Mouse (Mus musculus) heart, embryonic 16.5 days (tissue): ENCODE measurements at regions not wholly inside any gene's neighbourhood (a gene's known extent, or its start where the extent isn't known, plus 50 kb on each side); places are given as distances from the start of the nearest gene placed in this dataset.
"Not testable (repeated sequence)": the region's sequence is repeated elsewhere in the genome, so short reads cannot be mapped to it uniquely, and the experiment has no call there.

Experiments used
- ATAC-seq: fragments of 200-750 bp; cut with Nextera tagmentation; replicated peaks from 2 replicates; pipeline ENCODE4 v1.8.0; 2017; ENCODE audit warnings: moderate number of reproducible peaks; ENCODE audit not compliant: insufficient read depth, low FRiP score; ENCODE audit errors: extremely low read depth
- H3K27ac ChIP-seq: fragments of 300-500 bp; sonication (generic); 2 replicates; pipeline ENCODE4 v1.5.1; 2014; ENCODE audit warnings: mild to moderate bottlenecking, low read length, control low read depth, moderate library complexity
- H3K27me3 ChIP-seq: fragments of 300-500 bp; sonication (generic); 2 replicates; pipeline ENCODE4 v1.6.1; 2014; ENCODE audit warnings: low read length, mixed read lengths; ENCODE audit not compliant: control insufficient read depth, insufficient read depth
- H3K36me3 ChIP-seq: fragments of 300-500 bp; sonication (generic); 2 replicates; pipeline ENCODE4 v1.6.1; 2014; ENCODE audit not compliant: control insufficient read depth, insufficient read depth
- H3K4me1 ChIP-seq: fragments of 300-500 bp; sonication (generic); 2 replicates; pipeline ENCODE4 v1.6.1; 2014; ENCODE audit warnings: low read length, mixed read lengths; ENCODE audit not compliant: control insufficient read depth, insufficient read depth
- H3K4me2 ChIP-seq: fragments of 300-500 bp; sonication (generic); 2 replicates; pipeline ENCODE4 v1.6.1; 2014; ENCODE audit warnings: low read depth, mild to moderate bottlenecking, control low read depth, low read length
- H3K4me3 ChIP-seq: fragments of 300-500 bp; sonication (generic); 2 replicates; pipeline ENCODE4 v1.5.1; 2014; ENCODE audit warnings: mild to moderate bottlenecking, control low read depth, low read length
- H3K9ac ChIP-seq: fragments of 300-500 bp; sonication (generic); 2 replicates; pipeline ENCODE4 v1.6.1; 2014; ENCODE audit warnings: low read length, control low read depth
- H3K9me3 ChIP-seq: fragments of 300-500 bp; sonication (generic); replicated peaks from 2 replicates; pipeline ENCODE4 v1.6.1; 2016; ENCODE audit warnings: low read length; ENCODE audit not compliant: control insufficient read depth
- WGBS: fragments of 180-500 bp; shearing (Covaris S2); extraction: QIAGEN DNeasy Blood & Tissue Kit; methylation state at CpG from one replicate; pipeline ENCODE4 v1.1.7; 2014; 5-methylcytosine and 5-hydroxymethylcytosine counted together

DNA sequence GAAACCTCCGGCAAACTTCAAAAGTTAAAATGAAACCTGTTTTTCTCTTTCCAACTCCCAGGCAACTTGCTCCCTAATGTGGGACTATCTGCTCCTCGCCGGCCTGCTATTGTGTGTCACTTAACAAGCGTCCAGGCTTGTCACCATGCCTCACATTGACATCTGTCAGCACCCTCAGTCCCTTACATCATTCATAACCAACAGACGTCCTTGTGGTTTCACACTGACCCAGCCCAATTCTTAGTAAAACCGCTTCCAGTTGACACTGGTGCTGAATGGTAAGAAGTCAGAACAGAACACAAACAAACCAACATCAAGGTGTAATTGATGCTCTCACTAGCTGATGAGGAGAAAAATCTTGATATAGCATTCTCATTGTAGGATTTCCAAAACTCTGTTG lies 85.8 kb upstream of the Ifngr1 start:
- no peak overlapping the region for H3K27ac ChIP-seq
- no peaks in the 10 kb centered on the region for H3K9me3 ChIP-seq
- no peaks in the 10 kb centered on the region for H3K4me1 ChIP-seq
- H3K27me3 ChIP-seq = no peaks in the 10 kb centered on the region
- H3K4me2 ChIP-seq = no peak overlapping the region
- H3K9ac ChIP-seq = no peak overlapping the region
- ATAC-seq = no peak
- 43% methylated on average over 6 of the region's 6 CpGs for WGBS
- H3K36me3 ChIP-seq = no peaks in the 10 kb centered on the region
- no peak overlapping the region for H3K4me3 ChIP-seq

DNA sequence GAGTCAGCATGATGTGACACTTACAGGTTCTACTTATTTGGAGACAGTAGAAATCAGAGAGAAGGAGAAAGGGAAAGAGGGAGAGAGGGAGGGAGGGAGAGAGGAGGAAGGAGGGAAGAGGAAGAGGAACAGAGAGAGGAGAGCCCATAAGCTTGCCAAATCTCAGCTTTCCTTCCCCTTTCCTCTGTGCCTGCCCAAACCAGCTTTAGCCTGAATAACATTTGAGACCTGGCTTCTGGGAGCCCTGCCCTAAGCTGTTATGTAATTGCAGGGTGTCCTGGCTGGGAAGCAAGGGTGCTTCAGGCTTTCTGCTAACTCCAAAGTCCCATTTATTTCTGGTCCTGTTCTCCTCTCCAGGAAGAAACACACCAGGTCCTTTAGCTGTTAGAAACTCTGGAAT lies 85.3 kb upstream of the Ifngr1 start:
- Histone ChIP-seq H3K4me1 (no peaks in the 10 kb centered on the region), H3K9ac (no peak overlapping the region), H3K27me3 (no peaks in the 10 kb centered on the region), H3K36me3 (no peaks in the 10 kb centered on the region), H3K4me2 (no peak overlapping the region), H3K9me3 (no peaks in the 10 kb centered on the region), H3K27ac (no peak overlapping the region), H3K4me3 (no peak overlapping the region)
- no peak for ATAC-seq

DNA sequence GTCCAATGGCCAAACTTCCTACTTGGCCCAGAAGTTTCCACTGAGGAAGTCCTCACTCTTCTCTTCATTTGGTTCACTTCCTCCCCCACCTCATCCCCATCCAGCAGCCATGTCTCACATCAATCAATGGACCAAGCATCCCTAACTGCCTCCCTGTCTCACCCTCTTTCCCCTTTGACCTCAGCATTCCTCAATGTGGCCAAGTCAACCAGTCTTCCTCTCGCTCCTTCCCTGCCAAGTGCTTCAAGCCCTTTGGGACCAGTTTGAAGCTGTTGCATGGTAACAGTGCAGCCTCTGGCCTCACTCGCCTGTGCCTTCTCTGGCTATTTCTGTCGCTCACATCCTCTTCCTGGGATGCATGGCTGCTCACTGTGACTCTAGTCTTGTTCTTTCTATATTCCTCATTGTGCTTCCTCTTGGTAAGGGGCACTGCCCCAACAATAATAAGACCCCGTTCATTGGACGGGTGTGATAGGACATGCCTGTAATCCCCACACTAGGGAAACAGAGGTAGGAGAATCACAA lies 83.5 kb upstream of the Ifngr1 start:
- H3K9ac ChIP-seq = no peak overlapping the region
- H3K4me1 ChIP-seq = no peaks in the 10 kb centered on the region
- no peaks in the 10 kb centered on the region for H3K36me3 ChIP-seq
- H3K4me2 ChIP-seq = no peak overlapping the region
- no peak overlapping the region for H3K4me3 ChIP-seq
- no peaks in the 10 kb centered on the region for H3K27me3 ChIP-seq
- no peak for ATAC-seq
- no peak overlapping the region for H3K27ac ChIP-seq
- H3K9me3 ChIP-seq = no peaks in the 10 kb centered on the region
- 57% methylated on average over 5 of the region's 5 CpGs for WGBS

DNA sequence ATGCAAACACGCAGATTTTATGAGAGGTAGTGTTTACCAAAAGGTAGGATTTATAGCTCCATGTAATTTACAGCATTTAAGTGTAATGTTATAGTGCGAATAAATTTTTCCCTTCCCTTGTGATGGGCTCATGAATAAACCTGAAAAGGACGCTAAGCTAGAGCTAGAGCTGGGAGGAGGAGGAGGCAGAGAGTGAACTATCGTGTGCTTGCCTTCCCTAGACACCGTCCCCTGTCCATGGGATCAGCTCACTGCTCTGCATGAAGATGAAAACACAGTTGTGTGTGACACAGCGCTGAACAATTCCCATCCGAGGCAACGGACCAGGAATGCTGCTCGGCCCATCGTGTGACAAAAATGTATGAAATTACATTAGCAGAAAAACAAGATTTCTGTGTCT lies 81.7 kb upstream of the Ifngr1 start:
- Histone ChIP-seq H3K27me3 (no peaks in the 10 kb centered on the region), H3K4me3 (no peak overlapping the region), H3K4me1 (no peaks in the 10 kb centered on the region), H3K9ac (no peak overlapping the region), H3K36me3 (no peaks in the 10 kb centered on the region), H3K4me2 (no peak overlapping the region), H3K27ac (no peak overlapping the region), H3K9me3 (no peaks in the 10 kb centered on the region)
- ATAC-seq = no peak
- 82% methylated on average over 10 of the region's 10 CpGs for WGBS

DNA sequence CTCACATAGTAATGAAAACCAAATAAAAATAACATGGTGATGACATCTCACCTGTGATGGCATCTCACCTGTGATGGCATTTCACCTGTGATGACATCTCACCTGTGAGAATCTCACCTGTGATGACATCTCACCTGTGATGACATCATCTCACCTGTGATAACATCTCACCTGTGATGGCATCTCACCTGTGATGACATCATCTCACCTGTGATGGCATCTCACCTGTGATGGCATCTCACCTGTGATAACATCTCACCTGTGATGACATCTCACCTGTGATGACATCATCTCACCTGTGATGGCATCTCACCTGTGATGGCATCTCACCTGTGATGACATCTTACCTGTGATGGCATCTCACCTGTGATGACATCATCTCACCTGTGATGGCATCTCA lies 77.4 kb upstream of the Ifngr1 start:
- H3K4me1 ChIP-seq, H3K27ac ChIP-seq, H3K27me3 ChIP-seq, H3K4me2 ChIP-seq, H3K9ac ChIP-seq, H3K9me3 ChIP-seq, H3K4me3 ChIP-seq, ATAC-seq, H3K36me3 ChIP-seq: not testable (repeated sequence)

DNA sequence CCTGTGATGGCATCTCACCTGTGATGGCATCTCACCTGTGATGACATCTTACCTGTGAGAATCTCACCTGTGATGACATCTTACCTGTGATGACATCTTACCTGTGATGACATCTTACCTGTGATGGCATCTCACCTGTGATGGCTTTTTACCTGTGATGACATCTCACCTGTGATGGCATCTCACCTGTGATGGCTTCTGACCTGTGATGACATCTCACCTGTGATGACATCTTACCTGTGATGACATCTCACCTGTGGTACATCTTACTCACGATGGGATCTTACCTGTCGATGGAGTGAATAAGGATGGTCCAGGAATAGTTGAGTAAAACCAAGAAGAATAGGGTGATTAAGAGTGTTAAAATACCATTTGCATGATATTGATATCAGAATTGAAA lies 76.9 kb upstream of the Ifngr1 start:
- ATAC-seq = no peak
- H3K4me1 ChIP-seq = no peaks in the 10 kb centered on the region; the same call in 1 of the 2 replicates
- H3K27me3 ChIP-seq = no peaks in the 10 kb centered on the region
- H3K27ac ChIP-seq = no peak overlapping the region
- H3K36me3 ChIP-seq = no peaks in the 10 kb centered on the region
- WGBS = 93% methylated on average over 2 of the region's 2 CpGs
- no peaks in the 10 kb centered on the region for H3K9me3 ChIP-seq
- no peak overlapping the region for H3K4me3 ChIP-seq
- H3K4me2 ChIP-seq = no peak overlapping the region
- no peak overlapping the region for H3K9ac ChIP-seq

DNA sequence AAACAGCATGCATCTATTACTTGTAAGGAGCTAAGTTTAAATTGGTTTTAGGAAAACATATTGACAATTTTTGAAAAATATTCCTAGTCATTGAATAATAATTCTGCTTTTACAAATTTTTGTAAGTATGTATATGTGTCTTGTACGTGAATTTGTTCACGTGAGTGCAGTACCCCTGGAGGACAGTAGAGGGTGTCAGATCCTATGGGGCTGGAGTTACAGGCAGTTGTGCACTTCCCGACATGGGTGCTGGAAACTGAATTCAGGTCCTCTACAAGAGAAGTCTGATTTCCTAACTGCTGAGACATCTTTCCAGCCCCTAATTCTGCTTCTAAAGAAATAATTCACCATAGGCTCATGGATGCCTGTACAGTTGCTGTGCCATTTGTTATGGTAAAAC lies 75.7 kb upstream of the Ifngr1 start:
- Histone ChIP-seq H3K27me3 (no peaks in the 10 kb centered on the region), H3K9ac (no peak overlapping the region), H3K27ac (no peak overlapping the region), H3K4me2 (no peak overlapping the region), H3K4me3 (no peak overlapping the region), H3K9me3 (no peaks in the 10 kb centered on the region), H3K4me1 (no peaks in the 10 kb centered on the region; the same call in 1 of the 2 replicates), H3K36me3 (no peaks in the 10 kb centered on the region)
- ATAC-seq = no peak
- 91% methylated on average over 3 of the region's 3 CpGs for WGBS

DNA sequence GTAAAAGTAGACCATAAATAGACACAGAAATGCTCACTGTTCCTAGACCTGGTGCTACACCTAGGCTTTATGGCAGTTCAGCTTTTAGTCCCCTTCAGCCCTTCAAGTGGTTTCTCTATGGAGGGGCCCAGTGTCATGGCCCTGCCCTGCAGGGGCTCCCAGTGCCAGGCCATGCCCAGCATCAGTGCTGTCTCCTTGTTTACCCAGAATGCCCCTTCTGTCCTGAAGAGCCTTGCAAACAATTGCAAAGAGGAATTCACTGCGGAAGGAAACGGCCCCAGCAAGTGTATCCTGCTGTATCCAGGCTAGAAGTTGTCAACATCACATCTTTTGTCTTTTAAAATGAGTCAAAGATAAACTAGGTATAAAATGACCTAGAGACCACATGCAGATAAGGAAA lies 74.7 kb upstream of the Ifngr1 start:
- Histone ChIP-seq H3K4me1 (no peaks in the 10 kb centered on the region; the same call in 1 of the 2 replicates), H3K9ac (no peak overlapping the region), H3K27ac (no peak overlapping the region; the same call in 1 of the 2 replicates), H3K36me3 (no peaks in the 10 kb centered on the region), H3K9me3 (no peaks in the 10 kb centered on the region), H3K4me2 (no peak overlapping the region), H3K4me3 (no peak overlapping the region), H3K27me3 (no peaks in the 10 kb centered on the region)
- WGBS = 70% methylated on average over 2 of the region's 2 CpGs
- no peak for ATAC-seq

DNA sequence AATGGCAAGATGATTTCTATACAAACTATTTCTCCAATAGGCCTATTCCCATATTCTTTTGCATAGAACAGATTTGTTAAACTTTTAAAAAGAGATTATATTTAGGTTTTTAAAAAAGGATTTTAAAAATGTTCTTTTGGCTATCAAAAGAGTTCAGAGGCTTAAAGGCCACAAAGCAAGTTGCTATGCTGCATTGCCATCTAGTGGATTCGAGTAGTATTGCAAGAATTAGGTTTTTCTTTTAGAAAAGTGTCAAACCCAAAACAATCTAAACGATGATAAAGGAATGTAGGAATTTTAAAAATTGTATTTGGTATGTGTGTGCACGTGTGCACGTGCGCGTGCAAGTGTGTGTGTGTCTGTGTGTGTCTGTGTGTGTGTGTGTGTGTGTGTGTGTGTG lies 73.0 kb upstream of the Ifngr1 start:
- no peaks in the 10 kb centered on the region; the same call in 1 of the 2 replicates for H3K4me1 ChIP-seq
- no peak overlapping the region for H3K9ac ChIP-seq
- 7% methylated on average over 6 of the region's 6 CpGs for WGBS
- H3K9me3 ChIP-seq = no peaks in the 10 kb centered on the region
- H3K4me3 ChIP-seq = no peak overlapping the region
- H3K27me3 ChIP-seq = no peaks in the 10 kb centered on the region
- no peaks in the 10 kb centered on the region for H3K36me3 ChIP-seq
- no peak for ATAC-seq
- no peak overlapping the region for H3K4me2 ChIP-seq
- H3K27ac ChIP-seq = no peak overlapping the region

DNA sequence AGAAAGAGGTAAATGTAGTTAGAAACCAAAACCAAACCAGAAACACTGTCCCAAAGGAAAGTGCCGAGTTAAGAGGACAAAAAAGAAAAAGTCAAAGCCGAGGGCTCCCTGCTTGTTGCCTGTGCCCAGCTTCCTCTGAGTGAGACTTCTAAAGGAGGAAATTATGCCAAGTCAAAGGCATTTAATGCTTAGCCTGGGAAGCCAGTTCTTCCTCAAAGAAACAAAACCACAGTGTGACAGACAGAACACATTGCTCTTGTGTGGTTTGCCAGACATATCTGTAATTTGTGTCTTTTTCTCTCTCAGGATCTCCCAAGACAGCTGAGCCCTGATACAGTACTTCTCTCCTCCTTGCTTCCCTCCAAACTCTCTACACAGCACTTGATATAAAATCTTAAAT lies 69.6 kb upstream of the Ifngr1 start:
- no peak overlapping the region for H3K9ac ChIP-seq
- 26% methylated on average over 2 of the region's 2 CpGs for WGBS
- no peak overlapping the region for H3K4me3 ChIP-seq
- H3K4me1 ChIP-seq = no peaks in the 10 kb centered on the region; the same call in 1 of the 2 replicates
- H3K27ac ChIP-seq = peak overlapping the region; percentile 41; the same call in 1 of the 2 replicates
- no peaks in the 10 kb centered on the region for H3K9me3 ChIP-seq
- ATAC-seq = no peak
- no peak overlapping the region for H3K4me2 ChIP-seq
- H3K36me3 ChIP-seq = no peaks in the 10 kb centered on the region
- H3K27me3 ChIP-seq = no peaks in the 10 kb centered on the region
